Mouse (Mus musculus): ENCODE data around the gene Ergic1.

DNA sequence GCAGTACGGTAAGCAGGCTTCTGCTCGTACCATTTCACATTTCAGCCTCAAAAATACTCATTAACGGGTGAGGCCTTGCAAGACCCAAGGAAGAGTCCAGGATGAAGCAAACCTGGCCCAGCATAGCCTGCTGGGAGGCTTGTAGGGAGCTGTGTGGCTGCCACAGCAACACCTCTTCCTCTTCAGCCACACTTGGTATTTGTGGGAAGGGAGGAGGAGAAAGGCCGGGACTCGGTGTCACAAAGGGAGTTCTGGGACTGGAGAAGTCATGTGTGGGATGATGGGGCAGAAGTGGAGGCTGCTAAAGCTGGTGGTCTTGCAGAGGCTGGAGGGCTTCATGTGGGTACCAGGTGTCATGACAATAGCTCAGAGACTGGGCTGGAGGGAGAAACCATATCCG is 40.2 kb downstream of the Ergic1 start:
- TF ChIP-seq POLR2A (IDR thresholded peaks at IDR 0.05; ENCODE audit: control insufficient read depth, extremely low read depth, insufficient read depth, low read length, poor library complexity) (no peak), CTCF (IDR thresholded peaks at IDR 0.05; ENCODE audit: borderline replicate concordance, control insufficient read depth, extremely low read depth, insufficient read depth, low read length, poor library complexity) (no peak)

All from thymus, adult 2 months (tissue).